Mouse (Mus musculus) intestine, embryonic 14.5 days (tissue): ENCODE data around the gene Zfp428. TPM values are rescaled to one million over a fixed set of nuclear protein-coding genes. Genes with fewer than 3 reads are reported as not detected.
"Not testable (repeated sequence)": the region's sequence is repeated elsewhere in the genome, so short reads cannot be mapped to it uniquely, and the experiment has no call there.

Experiments
- ATAC-seq: fragments of 200-750 bp; cut with Nextera tagmentation; replicated peaks from 2 replicates; pipeline ENCODE4 v1.8.0; 2017; ENCODE audit warnings: low read depth, moderate number of reproducible peaks, moderate TSS enrichment, moderate library complexity; ENCODE audit not compliant: low FRiP score, low TSS enrichment
- DNase-seq: peaks from one replicate; pipeline ENCODE4 v3.0.0-alpha.2; 2018; ENCODE audit warnings: low spot score
- H3K27ac ChIP-seq: fragments of 300-500 bp; sonication (generic); 2 replicates; pipeline ENCODE4 v1.5.1; 2014; ENCODE audit warnings: low read depth, mild to moderate bottlenecking, control low read depth
- H3K27me3 ChIP-seq: fragments of 300-500 bp; sonication (generic); replicated peaks from 2 replicates; pipeline ENCODE4 v1.6.1; 2014; ENCODE audit warnings: low read length, control low read depth; ENCODE audit not compliant: control insufficient read depth, insufficient read depth
- H3K36me3 ChIP-seq: fragments of 300-500 bp; sonication (generic); 2 replicates; pipeline ENCODE4 v1.6.1; 2014; ENCODE audit warnings: low read length, control low read depth; ENCODE audit not compliant: control insufficient read depth, insufficient read depth
- H3K4me1 ChIP-seq: fragments of 300-500 bp; sonication (generic); replicated peaks from 2 replicates; pipeline ENCODE4 v1.6.1; 2014; ENCODE audit warnings: low read length, control low read depth, mixed read lengths; ENCODE audit not compliant: control insufficient read depth, insufficient read depth
- H3K4me2 ChIP-seq: fragments of 300-500 bp; sonication (generic); 2 replicates; pipeline ENCODE4 v1.6.1; 2014; ENCODE audit warnings: low read length
- H3K4me3 ChIP-seq: fragments of 300-500 bp; sonication (generic); 2 replicates; pipeline ENCODE4 v1.5.1; 2014; ENCODE audit warnings: low read depth, low read length, control low read depth, mixed read lengths
- H3K9ac ChIP-seq: fragments of 300-500 bp; sonication (generic); 2 replicates; pipeline ENCODE4 v1.6.1; 2014; ENCODE audit warnings: mild to moderate bottlenecking, low read length
- H3K9me3 ChIP-seq: fragments of 300-500 bp; sonication (generic); 2 replicates; pipeline ENCODE4 v1.6.1; 2016; ENCODE audit warnings: low read length, control low read depth; ENCODE audit not compliant: control insufficient read depth
- WGBS: fragments of 180-500 bp; shearing (Covaris S2); extraction: QIAGEN DNeasy Blood & Tissue Kit; methylation state at CpG from one replicate; pipeline ENCODE4 v1.1.7; 2014; 5-methylcytosine and 5-hydroxymethylcytosine counted together
- polyA plus RNA-seq: library from polyadenylated mRNA; unstranded; fragments of >200 nt; fragmentation: Nextera tagmentation; extraction: Ambion mirVana; gene quantifications from 2 replicates; pipeline ENCODE4 v1.2.1, GENCODE M21; 2014

Zfp428 gene
- polyA plus RNA-seq, 1 experiment from 2014 or later: 30.3 TPM

- Histone ChIP-seq H3K9me3 (peaks cover 3% of the 10 kb centered on the region; the same call in 1 of the 2 replicates), H3K4me2 (no peak overlapping the region), H3K9ac (no peak overlapping the region), H3K4me1 (peaks cover 22% of the 10 kb centered on the region), H3K27ac (no peak overlapping the region), H3K36me3 (no peaks in the 10 kb centered on the region), H3K4me3 (no peak overlapping the region), H3K27me3 (peaks cover 18% of the 10 kb centered on the region)
- WGBS: 22% methylated on average over 4 of the region's 4 CpGs
- DNase-seq: no peak
- no peak for ATAC-seq
Measured at GRCm38 (mm10) chr7:24504868-24505267, 1.9 kb upstream of the Zfp428 start.

GRCm38 (mm10) chr7:24505447-24506064 lies 1.2 kb upstream of the Zfp428 start:
- H3K36me3 ChIP-seq: no peaks in the 10 kb centered on the region
- peaks cover 3% of the 10 kb centered on the region; the same call in 1 of the 2 replicates for H3K9me3 ChIP-seq
- H3K4me2 ChIP-seq: peak overlapping the region; percentile 59
- H3K27ac ChIP-seq: no peak overlapping the region
- H3K4me1 ChIP-seq: peaks cover 16% of the 10 kb centered on the region
- peak overlapping the region; percentile 76; the same call in 1 of the 2 replicates for H3K4me3 ChIP-seq
- H3K9ac ChIP-seq: no peak overlapping the region
- 24% methylated on average over 15 of the region's 15 CpGs for WGBS
- no peak for ATAC-seq
- DNase-seq: no peak
- peaks cover 11% of the 10 kb centered on the region for H3K27me3 ChIP-seq

GRCm38 (mm10) chr7:24506065-24506459 lies 744 bp upstream of the Zfp428 start:
- DNase-seq: no peak
- peak overlapping the region; percentile 76 for H3K4me3 ChIP-seq
- H3K4me1 ChIP-seq: peaks cover 16% of the 10 kb centered on the region
- H3K9me3 ChIP-seq: no peaks in the 10 kb centered on the region
- no peak for ATAC-seq
- peak overlapping the region; percentile 97; the same call in 1 of the 2 replicates for H3K9ac ChIP-seq
- 15% methylated on average over 3 of the region's 3 CpGs for WGBS
- peaks cover 7% of the 10 kb centered on the region for H3K27me3 ChIP-seq
- H3K36me3 ChIP-seq: no peaks in the 10 kb centered on the region
- peak overlapping the region; percentile 100; the same call in 1 of the 2 replicates for H3K27ac ChIP-seq
- peak overlapping the region; percentile 59 for H3K4me2 ChIP-seq

GRCm38 (mm10) chr7:24506476-24506837 lies 349 bp upstream of the Zfp428 start:
- Histone ChIP-seq H3K4me2 (peak overlapping the region; percentile 59), H3K36me3 (no peaks in the 10 kb centered on the region), H3K27ac (peak overlapping the region; percentile 100), H3K4me1 (peaks cover 16% of the 10 kb centered on the region), H3K9me3 (no peaks in the 10 kb centered on the region), H3K4me3 (peak overlapping the region; percentile 76), H3K27me3 (peaks cover 3% of the 10 kb centered on the region), H3K9ac (peak overlapping the region; percentile 97)
- ATAC-seq: no peak; the same call in 1 of the 2 replicates
- no peak for DNase-seq
- WGBS: 0% methylated on average over 12 of the region's 12 CpGs

GRCm38 (mm10) chr7:24507726-24508114 lies 914 bp downstream of the Zfp428 start:
- Histone ChIP-seq H3K9ac (peak overlapping the region; percentile 97), H3K4me2 (peak overlapping the region; percentile 59), H3K27me3 (no peaks in the 10 kb centered on the region), H3K36me3 (0 out of 2 replicates have a peak, but pooled peaks cover 7% of the 10 kb centered on the region), H3K9me3 (no peaks in the 10 kb centered on the region), H3K4me3 (peak overlapping the region; percentile 76), H3K27ac (peak overlapping the region; percentile 100), H3K4me1 (peaks cover 16% of the 10 kb centered on the region)
- under 1% methylated on average over 20 of the region's 20 CpGs for WGBS
- DNase-seq: no peak
- ATAC-seq: 0 out of 2 replicates have a peak, but pooled peaks have one; percentile 0

DNA sequence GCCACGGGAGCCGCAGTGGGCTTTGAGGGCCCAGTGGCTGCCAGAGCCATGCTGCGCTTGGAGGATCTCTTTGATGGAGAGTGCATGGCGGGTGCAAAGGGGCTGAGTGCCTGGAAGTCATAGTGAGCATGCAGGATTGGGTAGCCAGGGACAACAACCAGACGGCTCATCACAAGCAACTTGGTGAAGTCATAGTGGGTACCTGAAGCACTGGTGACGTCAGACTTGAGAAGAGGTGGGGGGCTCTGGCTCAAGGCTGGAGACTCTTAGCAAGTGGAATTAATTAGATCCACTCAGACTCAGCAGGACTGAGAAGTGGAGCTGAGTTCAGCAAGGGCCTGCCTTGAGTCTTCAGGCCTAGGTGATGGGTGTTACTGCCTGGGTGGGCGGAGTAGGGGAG lies 5.5 kb downstream of the Zfp428 start, which contains the start of gene AC161166.1:
AC161166.1 (minus strand) TSS at position 101 of the 400 bp plus-strand sequence.
- no peak for ATAC-seq
- Histone ChIP-seq H3K9ac (no peak within 1 kb of the TSS), H3K4me2 (no peak within 1 kb of the TSS), H3K9me3 (no peaks in the 10 kb centered on the region), H3K27ac (no peak within 1 kb of the TSS), H3K36me3 (peaks cover 13% of the 10 kb centered on the region; the same call in 1 of the 2 replicates), H3K4me3 (no peak within 1 kb of the TSS), H3K27me3 (no peaks in the 10 kb centered on the region), H3K4me1 (no peaks in the 10 kb centered on the region; the same call in 1 of the 2 replicates)
- no peak for DNase-seq
- 92% methylated on average over 7 of the region's 7 CpGs for WGBS

DNA sequence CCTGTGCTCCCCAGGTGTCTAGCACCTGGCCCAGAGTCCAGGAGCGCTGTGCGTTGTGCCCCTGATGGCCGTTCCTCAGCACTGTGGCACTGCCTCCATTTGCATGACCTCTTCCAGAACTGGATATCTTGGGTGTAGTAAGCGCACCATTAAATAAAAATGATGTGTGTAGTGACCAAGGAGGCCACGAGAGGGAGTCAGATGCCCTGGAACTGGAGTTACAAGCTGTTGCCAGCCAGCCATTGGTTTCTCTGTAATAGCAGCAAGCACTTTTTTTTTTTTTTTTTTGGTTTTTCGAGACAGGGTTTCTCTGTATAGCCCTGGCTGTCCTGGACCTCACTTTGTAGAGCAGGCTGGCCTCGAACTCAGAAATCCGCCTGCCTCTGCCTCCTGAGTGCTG lies 9.5 kb downstream of the Zfp428 start:
- WGBS: 69% methylated on average over 8 of the region's 8 CpGs
- H3K27me3 ChIP-seq, H3K4me3 ChIP-seq, H3K9me3 ChIP-seq, DNase-seq, H3K27ac ChIP-seq, H3K4me1 ChIP-seq, H3K4me2 ChIP-seq, H3K9ac ChIP-seq, ATAC-seq: not testable (repeated sequence)
- peaks cover 13% of the 10 kb centered on the region; the same call in 1 of the 2 replicates for H3K36me3 ChIP-seq

DNA sequence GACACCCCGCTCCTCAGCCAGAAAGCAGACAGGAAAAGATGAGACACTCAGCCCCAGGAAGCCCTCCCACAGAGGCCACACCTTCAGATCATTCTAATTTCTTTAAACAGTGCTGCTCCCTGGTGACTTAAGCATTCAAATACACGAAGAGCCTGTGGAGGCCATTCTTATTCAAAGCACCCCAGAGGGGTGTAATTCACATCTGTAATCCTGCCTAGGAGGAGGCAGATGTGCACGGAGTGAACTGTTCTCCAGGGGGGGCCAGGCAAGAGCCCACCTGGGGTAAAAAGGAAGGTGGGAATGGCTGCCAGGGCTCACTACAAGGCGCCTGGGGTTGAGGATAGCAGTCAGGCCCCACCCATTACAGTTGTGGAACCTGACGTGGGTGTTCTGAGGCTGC lies 10.3 kb downstream of the Zfp428 start:
- Histone ChIP-seq H3K27ac (no peak overlapping the region), H3K9me3 (no peaks in the 10 kb centered on the region), H3K9ac (no peak overlapping the region), H3K36me3 (peaks cover 11% of the 10 kb centered on the region; the same call in 1 of the 2 replicates), H3K27me3 (no peaks in the 10 kb centered on the region), H3K4me3 (no peak overlapping the region), H3K4me2 (no peak overlapping the region), H3K4me1 (no peaks in the 10 kb centered on the region)
- ATAC-seq (no peak), DNase-seq (no peak)
- 59% methylated on average over 5 of the region's 5 CpGs for WGBS

DNA sequence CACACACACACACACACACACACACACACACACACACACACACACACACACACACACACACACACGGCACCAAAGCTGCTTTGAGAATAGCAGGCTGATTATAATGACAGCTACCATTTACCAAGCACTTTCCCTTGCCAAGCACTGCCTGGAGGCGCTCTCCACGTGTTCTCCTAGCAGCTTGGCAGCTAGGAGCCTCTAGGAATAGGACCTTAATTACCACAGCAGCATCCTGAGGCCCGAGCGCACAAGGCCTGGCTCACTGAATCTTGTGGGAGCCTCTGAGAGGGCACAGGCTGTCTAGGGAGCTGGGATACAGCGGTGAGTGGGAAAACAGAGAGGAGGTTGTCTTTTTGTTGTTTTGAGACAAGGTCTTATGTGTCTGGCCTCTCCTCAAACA lies 10.8 kb downstream of the Zfp428 start:
- H3K4me1 ChIP-seq: no peaks in the 10 kb centered on the region
- no peak overlapping the region for H3K4me2 ChIP-seq
- 67% methylated on average over 6 of the region's 6 CpGs for WGBS
- no peak overlapping the region for H3K27ac ChIP-seq
- H3K36me3 ChIP-seq: peaks cover 7% of the 10 kb centered on the region; the same call in 1 of the 2 replicates
- H3K4me3 ChIP-seq: no peak overlapping the region
- H3K9me3 ChIP-seq: no peaks in the 10 kb centered on the region
- ATAC-seq (no peak), DNase-seq (no peak)
- no peaks in the 10 kb centered on the region for H3K27me3 ChIP-seq
- H3K9ac ChIP-seq: no peak overlapping the region
